Mouse (Mus musculus) ovary, adult 18-20 months (tissue): ENCODE results near the gene Ncf1.

ENCODE experiments used
- DNase-seq: peaks from one replicate; pipeline ENCODE4 v3.0.0; 2022; ENCODE audit warnings: low spot score, mixed read lengths

Ncf1 gene

GRCm38 (mm10) chr5:134229391-134229790 lies at the start of gene Ncf1:
Gene Ncf1, minus strand, starts transcription at chr5:134229625.
- no peak for DNase-seq

- DNase-seq = no peak
Observed at GRCm38 (mm10) chr5:134277109-134277508, 47.7 kb upstream of the Ncf1 start.

GRCm38 (mm10) chr5:134275556-134275955 lies 46.1 kb upstream of the Ncf1 start:
- no peak for DNase-seq

GRCm38 (mm10) chr5:134275021-134275420 lies 45.6 kb upstream of the Ncf1 start:
- no peak for DNase-seq

GRCm38 (mm10) chr5:134273761-134274160 lies 44.3 kb upstream of the Ncf1 start:
- DNase-seq = no peak

- DNase-seq = no peak
Observed at GRCm38 (mm10) chr5:134272761-134273160, 43.3 kb upstream of the Ncf1 start.

- no peak for DNase-seq
Observed at GRCm38 (mm10) chr5:134271421-134271820, 42.0 kb upstream of the Ncf1 start.

- no peak for DNase-seq
Observed at GRCm38 (mm10) chr5:134270566-134270965, 41.1 kb upstream of the Ncf1 start.

- DNase-seq = no peak
Observed at GRCm38 (mm10) chr5:134269751-134270150, 40.3 kb upstream of the Ncf1 start.

- DNase-seq = no peak
Observed at GRCm38 (mm10) chr5:134268751-134269150, 39.3 kb upstream of the Ncf1 start.

GRCm38 (mm10) chr5:134266404-134266803 lies 37.0 kb upstream of the Ncf1 start:
- no peak for DNase-seq

- DNase-seq = no peak
Observed at GRCm38 (mm10) chr5:134265890-134266289, 36.5 kb upstream of the Ncf1 start.

GRCm38 (mm10) chr5:134260001-134260636 lies 30.7 kb upstream of the Ncf1 start:
- DNase-seq = no peak

GRCm38 (mm10) chr5:134258934-134259333 lies 29.5 kb upstream of the Ncf1 start:
- DNase-seq = no peak

- DNase-seq = no peak
Observed at GRCm38 (mm10) chr5:134258395-134258794, 29.0 kb upstream of the Ncf1 start.

- DNase-seq = no peak
Observed at GRCm38 (mm10) chr5:134257349-134258031, 28.1 kb upstream of the Ncf1 start.

- DNase-seq = no peak
Observed at GRCm38 (mm10) chr5:134255294-134255693, 25.9 kb upstream of the Ncf1 start.

- no peak for DNase-seq
Observed at GRCm38 (mm10) chr5:134253806-134254205, 24.4 kb upstream of the Ncf1 start.

- no peak for DNase-seq
Observed at GRCm38 (mm10) chr5:134251083-134251482, 21.7 kb upstream of the Ncf1 start.

GRCm38 (mm10) chr5:134250601-134251000 lies 21.2 kb upstream of the Ncf1 start:
- no peak for DNase-seq

- DNase-seq = no peak
Observed at GRCm38 (mm10) chr5:134249245-134249649, 19.8 kb upstream of the Ncf1 start.

- DNase-seq = no peak
Observed at GRCm38 (mm10) chr5:134248608-134249244, 19.3 kb upstream of the Ncf1 start.

- DNase-seq = no peak
Observed at GRCm38 (mm10) chr5:134246146-134246545, 16.7 kb upstream of the Ncf1 start.
